Mouse (Mus musculus) heart, postnatal 0 days (tissue): ENCODE results near the gene Hikeshi. TPM values are rescaled to one million over a fixed set of nuclear protein-coding genes. Genes with fewer than 3 reads are reported as not detected.

Experiments used
- ATAC-seq: fragments of 200-750 bp; cut with Nextera tagmentation; 2 replicates; pipeline ENCODE4 v1.8.0; 2017; ENCODE audit warnings: low read depth, moderate number of reproducible peaks, moderate library complexity; ENCODE audit not compliant: insufficient read depth
- DNase-seq: peaks from one replicate; pipeline ENCODE4 v3.0.0-alpha.2; 2016; ENCODE audit warnings: low spot score
- H3K27ac ChIP-seq: fragments of 300-500 bp; sonication (generic); 2 replicates; pipeline ENCODE4 v1.5.1; 2014; ENCODE audit warnings: low read depth, mild to moderate bottlenecking
- H3K27me3 ChIP-seq: fragments of 300-500 bp; sonication (generic); 2 replicates; pipeline ENCODE4 v1.6.1; 2014; ENCODE audit warnings: low read length, mixed read lengths; ENCODE audit not compliant: control insufficient read depth, insufficient read depth
- H3K36me3 ChIP-seq: fragments of 300-500 bp; sonication (generic); replicated peaks from 2 replicates; pipeline ENCODE4 v1.6.1; 2014; ENCODE audit warnings: low read length, mixed read lengths; ENCODE audit not compliant: control insufficient read depth, insufficient read depth
- H3K4me1 ChIP-seq: fragments of 300-500 bp; sonication (generic); 2 replicates; pipeline ENCODE4 v1.6.1; 2014; ENCODE audit warnings: antibody characterized with exemption; ENCODE audit not compliant: control insufficient read depth, insufficient read depth
- H3K4me2 ChIP-seq: fragments of 300-500 bp; sonication (generic); 2 replicates; pipeline ENCODE4 v1.6.1; 2014; ENCODE audit warnings: low read depth, mild to moderate bottlenecking, low read length, moderate library complexity
- H3K4me3 ChIP-seq: fragments of 300-500 bp; sonication (generic); 2 replicates; pipeline ENCODE4 v1.5.1; 2014; ENCODE audit warnings: low read depth, low read length
- H3K9ac ChIP-seq: fragments of 300-500 bp; sonication (generic); replicated peaks from 2 replicates; pipeline ENCODE4 v1.6.1; 2014; ENCODE audit warnings: low read depth, low read length, mixed read lengths
- H3K9me3 ChIP-seq: fragments of 300-500 bp; sonication (generic); replicated peaks from 2 replicates; pipeline ENCODE4 v1.6.1; 2016; ENCODE audit warnings: low read length; ENCODE audit not compliant: control insufficient read depth
- CTCF ChIP-seq: IDR thresholded peaks from 2 replicates; pipeline ENCODE4 v1.5.1; 2016; ENCODE audit warnings: antibody characterized with exemption, control low read depth, low read depth
- EP300 ChIP-seq: IDR thresholded peaks from 2 replicates; pipeline ENCODE4 v1.6.1; 2016; ENCODE audit warnings: antibody characterized with exemption, low read depth
- WGBS: fragments of 180-500 bp; shearing (Covaris S2); extraction: QIAGEN DNeasy Blood & Tissue Kit; methylation state at CpG from one replicate; pipeline ENCODE4 v1.1.7; 2014; 5-methylcytosine and 5-hydroxymethylcytosine counted together
- polyA plus RNA-seq: library from polyadenylated mRNA; unstranded; fragments of >200 nt; fragmentation: Nextera tagmentation; extraction: Ambion mirVana; gene quantifications from 2 replicates; pipeline ENCODE4 v1.2.1, GENCODE M21; 2015
- total RNA-seq: library from RNA; depleted of rRNA; stranded (reverse); fragments of >200 nt; gene quantifications from 2 replicates; pipeline ENCODE4 v1.2.3, GENCODE M21; 2014; ENCODE audit warnings: low replicate concordance

Hikeshi gene
- total and polyA plus RNA-seq, 2 experiments from 2014 or later, result 90.9 to 120 TPM

- peak overlapping the region; percentile 87 for H3K4me3 ChIP-seq
- peak overlapping the region; percentile 95 for H3K4me2 ChIP-seq
- WGBS, result under 1% methylated on average over 30 of the region's 31 CpGs
- peak overlapping the region; percentile 99 for H3K27ac ChIP-seq
- H3K9ac ChIP-seq, result peak overlapping the region; percentile 93
- H3K4me1 ChIP-seq, result peaks cover 13% of the 10 kb centered on the region
- peaks cover 16% of the 10 kb centered on the region for H3K36me3 ChIP-seq
- ATAC-seq (peak; percentile 49), DNase-seq (no peak)
- no peaks in the 10 kb centered on the region for H3K27me3 ChIP-seq
- TF ChIP-seq EP300 (no peak), CTCF (no peak)
- no peaks in the 10 kb centered on the region for H3K9me3 ChIP-seq
These were observed 39.1 kb upstream of the Hikeshi start for GRCm38 (mm10) chr7:89980133-89980484.

DNA sequence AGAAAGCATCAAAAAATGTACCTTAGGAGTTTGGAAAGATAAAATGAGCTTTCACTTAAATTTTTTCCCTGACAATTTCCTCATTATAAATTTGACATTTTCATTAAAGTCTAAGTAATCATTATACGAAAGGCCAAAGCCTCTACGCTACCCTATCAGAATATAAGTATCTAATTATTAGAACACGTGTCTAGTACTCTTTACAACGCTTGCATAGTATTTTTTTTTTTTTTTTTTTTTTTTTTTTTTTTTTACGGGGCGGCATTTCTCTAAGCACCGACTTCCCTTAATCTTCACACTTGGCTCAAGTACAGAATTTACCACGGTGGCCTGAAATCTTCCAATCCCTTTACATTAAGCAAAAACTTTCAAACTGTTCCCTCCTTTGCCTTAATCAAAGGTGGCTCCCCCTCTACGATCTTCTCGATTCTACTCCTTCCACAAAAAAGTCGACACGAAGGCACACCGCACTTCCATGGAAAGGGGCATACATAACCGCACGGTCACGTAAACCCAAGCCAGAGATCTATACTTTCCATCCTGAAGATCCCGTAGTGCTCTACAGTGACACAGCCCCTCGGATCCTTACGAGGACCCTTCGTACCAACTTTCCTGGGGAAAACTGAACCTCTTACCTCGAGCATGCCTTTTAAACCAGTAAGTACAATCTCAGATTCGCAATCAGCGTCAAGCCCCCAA lies 38.6 kb upstream of the Hikeshi start:
- 3% methylated on average over 23 of the region's 23 CpGs for WGBS
- DNase-seq (peak; percentile 20), ATAC-seq (no peak)
- TF ChIP-seq EP300, result no peak
- TF ChIP-seq CTCF, result no peak
- peak overlapping the region; percentile 95 for H3K4me2 ChIP-seq
- peaks cover 13% of the 10 kb centered on the region for H3K4me1 ChIP-seq
- peaks cover 16% of the 10 kb centered on the region for H3K36me3 ChIP-seq
- H3K9ac ChIP-seq, result peak overlapping the region; percentile 93
- peak overlapping the region; percentile 99 for H3K27ac ChIP-seq
- H3K9me3 ChIP-seq, result no peaks in the 10 kb centered on the region
- no peaks in the 10 kb centered on the region for H3K27me3 ChIP-seq
- H3K4me3 ChIP-seq, result peak overlapping the region; percentile 87

DNA sequence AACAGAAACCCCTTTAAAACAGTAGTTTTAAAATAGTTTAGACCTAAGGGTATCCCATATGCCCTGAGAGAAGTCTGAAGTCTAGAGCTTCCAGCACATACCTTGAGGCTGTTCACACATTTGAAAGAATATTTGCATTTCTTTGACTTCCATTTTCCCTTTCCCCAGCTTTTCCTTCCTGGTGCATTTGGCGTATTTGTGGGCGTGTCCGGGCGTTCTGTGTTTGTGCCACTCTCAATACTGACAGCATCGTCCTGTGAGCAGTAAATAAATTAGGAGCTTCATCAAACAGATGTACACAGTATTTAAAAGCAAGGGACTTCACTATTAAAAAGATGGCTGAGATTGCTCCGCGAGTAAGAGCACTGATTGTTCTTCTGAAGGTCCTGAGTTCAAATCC lies 35.8 kb upstream of the Hikeshi start:
- H3K36me3 ChIP-seq, result peaks cover 30% of the 10 kb centered on the region
- TF ChIP-seq EP300 (no peak), CTCF (no peak)
- ATAC-seq, result no peak
- H3K27ac ChIP-seq, result no peak overlapping the region
- 94% methylated on average over 7 of the region's 7 CpGs for WGBS
- no peak overlapping the region for H3K4me3 ChIP-seq
- H3K4me1 ChIP-seq, result peaks cover 13% of the 10 kb centered on the region
- no peaks in the 10 kb centered on the region for H3K27me3 ChIP-seq
- no peak overlapping the region for H3K4me2 ChIP-seq
- no peak for DNase-seq
- no peak overlapping the region for H3K9ac ChIP-seq
- H3K9me3 ChIP-seq, result no peaks in the 10 kb centered on the region

DNA sequence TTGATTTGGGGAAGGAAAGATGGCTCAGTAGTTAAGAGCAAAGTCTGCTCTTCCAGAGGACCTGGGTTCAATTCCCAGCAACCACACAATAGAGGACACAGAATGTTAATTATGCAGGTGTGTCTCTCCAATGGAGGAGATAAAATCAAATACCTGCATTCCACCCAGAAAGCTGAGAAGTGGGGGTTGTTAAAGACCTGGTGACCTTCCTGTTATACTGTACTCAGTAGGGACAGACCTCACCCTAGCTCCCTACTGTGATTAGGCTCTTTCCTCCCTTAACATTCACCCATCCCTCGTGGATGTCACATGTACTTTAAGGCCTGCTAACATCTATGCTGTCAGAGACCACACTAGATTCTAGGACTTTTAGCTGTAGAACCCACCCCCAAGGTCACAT lies 34.6 kb upstream of the Hikeshi start:
- Histone ChIP-seq H3K36me3 (peaks cover 33% of the 10 kb centered on the region), H3K4me2 (no peak overlapping the region), H3K27me3 (no peaks in the 10 kb centered on the region), H3K9ac (no peak overlapping the region), H3K4me3 (no peak overlapping the region), H3K9me3 (no peaks in the 10 kb centered on the region), H3K27ac (no peak overlapping the region), H3K4me1 (peaks cover 10% of the 10 kb centered on the region)
- TF ChIP-seq EP300, result no peak
- TF ChIP-seq CTCF, result no peak
- DNase-seq (no peak), ATAC-seq (no peak)
- WGBS, result 88% methylated on average over 1 of the region's 1 CpGs

DNA sequence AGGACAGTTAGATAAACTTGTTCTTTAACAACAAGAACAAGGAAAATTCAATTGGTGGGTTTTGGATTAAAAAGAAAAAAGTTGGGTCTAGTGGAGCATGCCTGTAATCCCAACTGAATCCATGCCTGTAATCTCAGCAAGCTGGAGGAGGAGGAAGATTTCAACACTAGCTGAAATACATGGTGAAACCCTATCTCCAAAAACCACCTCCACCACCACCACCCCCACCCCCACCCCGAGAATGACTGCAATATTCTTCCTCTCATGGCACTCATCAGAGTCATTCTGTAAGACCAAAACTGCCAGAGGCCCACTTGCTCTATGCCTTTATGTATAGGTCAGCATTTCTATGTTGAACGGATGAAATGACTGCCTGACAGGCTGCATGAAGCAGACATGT lies 26.2 kb upstream of the Hikeshi start:
- no peak overlapping the region for H3K4me2 ChIP-seq
- no peak overlapping the region for H3K27ac ChIP-seq
- no peaks in the 10 kb centered on the region for H3K27me3 ChIP-seq
- no peak for TF ChIP-seq EP300
- no peak for TF ChIP-seq CTCF
- ATAC-seq (no peak), DNase-seq (no peak)
- H3K9me3 ChIP-seq, result no peaks in the 10 kb centered on the region
- no peak overlapping the region for H3K9ac ChIP-seq
- WGBS, result 72% methylated on average over 2 of the region's 2 CpGs
- no peaks in the 10 kb centered on the region for H3K4me1 ChIP-seq
- H3K36me3 ChIP-seq, result peaks cover 72% of the 10 kb centered on the region
- no peak overlapping the region for H3K4me3 ChIP-seq

GRCm38 (mm10) chr7:89966771-89967170 lies 25.8 kb upstream of the Hikeshi start:
- H3K27ac ChIP-seq, result no peak overlapping the region
- DNase-seq (no peak), ATAC-seq (no peak)
- H3K9ac ChIP-seq, result no peak overlapping the region
- no peaks in the 10 kb centered on the region for H3K9me3 ChIP-seq
- H3K36me3 ChIP-seq, result peaks cover 74% of the 10 kb centered on the region
- H3K4me2 ChIP-seq, result no peak overlapping the region
- no peaks in the 10 kb centered on the region for H3K4me1 ChIP-seq
- H3K27me3 ChIP-seq, result no peaks in the 10 kb centered on the region
- WGBS, result 79% methylated on average over 1 of the region's 1 CpGs
- H3K4me3 ChIP-seq, result no peak overlapping the region
- TF ChIP-seq EP300 (no peak), CTCF (no peak)
